Mouse (Mus musculus): ENCODE results near the gene Cenpo.

- TF ChIP-seq POLR2A (IDR thresholded peaks at IDR 0.05; ENCODE audit: borderline replicate concordance, control insufficient read depth, low read depth, low read length) (no peak), CTCF (IDR thresholded peaks at IDR 0.05; ENCODE audit: control insufficient read depth, insufficient read depth, low read length) (no peak)
Measured at GRCm38 (mm10) chr12:4198702-4199101, 35.4 kb downstream of the Cenpo start.
